Mouse (Mus musculus) CD4-positive naive resting alpha-beta T cell, adult 57 days (primary cell): ENCODE results near the gene Evc. TPM values are rescaled to one million over a fixed set of nuclear protein-coding genes. Genes with fewer than 3 reads are reported as not detected.

ENCODE experiments used
- total RNA-seq: library from RNA; stranded (reverse); gene quantifications from one replicate; pipeline ENCODE4 v1.2.4, GENCODE M21; 2023

Gene Evc
- not detected for total RNA-seq

DNA sequence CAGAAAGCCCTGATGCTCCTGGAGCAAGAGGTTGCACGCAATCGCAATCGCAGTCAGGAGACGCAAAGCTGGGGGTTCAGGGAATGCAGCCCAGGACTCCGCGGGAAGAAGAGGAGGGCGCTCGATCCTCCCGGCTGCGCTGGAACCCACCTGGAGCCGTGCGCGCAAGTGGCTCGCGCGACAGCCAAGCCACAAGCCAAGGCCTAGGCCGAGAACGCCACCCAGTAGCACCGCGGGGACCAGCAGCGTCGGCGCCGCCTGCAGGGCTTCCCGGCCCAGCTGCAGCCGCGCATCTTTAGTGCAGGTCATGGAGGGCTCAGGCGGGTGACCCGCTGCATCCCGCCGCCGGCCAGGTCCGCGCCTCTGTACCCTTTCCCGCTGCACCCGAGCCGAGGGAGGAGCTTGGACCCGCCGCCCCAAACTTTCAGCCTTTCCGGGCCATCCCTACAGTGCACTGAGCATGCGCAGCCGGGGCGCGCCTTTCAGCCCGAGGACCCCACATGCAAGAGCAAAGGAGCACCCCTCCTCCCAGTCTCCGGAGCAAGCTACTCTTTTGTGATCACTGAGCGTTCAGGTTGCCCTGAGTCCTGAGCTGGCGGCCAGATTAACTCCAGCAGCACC, at the start of gene Evc:
TSS of gene Evc (minus strand) at position 410 of the 621 bp plus-strand sequence.

DNA sequence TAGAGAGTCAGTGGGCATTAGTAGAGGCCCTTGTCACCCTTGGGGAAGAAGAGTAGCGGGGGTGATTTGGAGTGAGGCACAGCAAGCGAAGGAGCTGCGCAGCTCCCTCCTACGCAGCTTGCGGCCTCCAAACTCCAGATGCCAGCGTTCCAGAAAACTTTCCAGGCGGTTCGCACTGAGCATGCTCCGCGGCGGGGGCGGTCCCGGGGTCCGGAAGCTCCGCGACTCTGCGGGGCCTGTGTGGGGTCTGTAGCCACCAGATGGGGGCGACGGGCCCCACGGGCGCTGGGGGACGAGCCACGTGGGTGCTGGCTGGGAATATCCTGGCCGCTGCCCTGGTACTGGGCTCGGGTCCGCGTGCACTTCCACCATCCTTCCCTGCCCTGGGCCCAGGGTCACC, 1.6 kb upstream of the Evc start, which contains the start of gene Evc2:
TSS of gene Evc2 (plus strand) at position 212 of the 400 bp plus-strand sequence.

DNA sequence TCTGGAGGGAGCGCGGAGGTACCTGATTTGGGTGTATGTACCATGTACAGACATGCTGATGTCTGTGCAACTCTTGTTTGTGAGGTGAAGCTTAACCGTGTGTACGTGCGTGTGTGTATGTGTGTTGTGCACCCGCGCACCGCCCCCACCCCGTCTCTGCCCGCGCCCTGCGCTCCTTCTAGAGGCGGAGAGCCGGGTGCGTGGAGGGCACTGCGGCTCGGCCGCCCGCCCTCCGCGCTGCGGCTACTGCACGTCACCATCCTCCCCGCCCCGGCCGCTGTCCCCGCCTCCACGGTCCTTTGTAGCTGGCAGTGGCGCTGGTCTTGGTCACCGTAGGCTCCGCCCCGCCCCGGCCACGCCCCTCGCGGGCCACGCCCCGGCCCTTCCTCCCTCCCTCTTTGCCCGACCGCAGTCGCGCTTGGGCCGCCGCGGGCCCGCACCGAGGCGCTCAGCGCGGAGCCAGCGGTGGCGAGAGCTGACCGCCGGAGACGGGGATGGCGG, 95.0 kb downstream of the Evc start, which contains the start of gene Crmp1:
TSS of gene Crmp1 (plus strand) at position 290 of the 501 bp plus-strand sequence.

Other genes with a start within 250 kb of the Evc start
- 21.4 TPM for gene Crmp1, start 95.0 kb downstream of the Evc start, total RNA-seq
- gene Evc2, start 1.6 kb upstream of the Evc start, total RNA-seq, result 0.18 TPM